In genomic region chrX:102250150-102250890, GRCm38 (mm10) we compare ENCODE assay signal across 10 mouse cellular contexts. TPM values are rescaled to one million over a fixed set of nuclear protein-coding genes. Genes with fewer than 3 reads are reported as not detected.
DNase-seq lines count a peak whose midpoint lies in the region; ATAC-seq and TF ChIP-seq lines count a peak whose summit lies in the region.
"Had no signal": no experiment of that assay in that cellular context is flagged by ENCODE, and none has a peak within 500 bp of the region (broad histone marks: within the 10 kb centered on the region; RNA-seq: fewer than 3 reads in every experiment).

No protein-coding gene starts in this region.

- no peak overlapping the region for H3K27ac ChIP-seq in forebrain, embryonic 12.5 days
- H3K27ac ChIP-seq in intestine, postnatal 0 days (ENCODE audit: low read depth, low read length): no peak overlapping the region
- H3K27ac ChIP-seq in midbrain, embryonic 14.5 days (replicated peaks; ENCODE audit: low read depth, low read length): no peak overlapping the region

- peak overlapping the region; percentile 12; the same call in 1 of the 2 replicates for H3K9ac ChIP-seq in forebrain, embryonic 12.5 days
- no peak overlapping the region for H3K9ac ChIP-seq in intestine, postnatal 0 days (ENCODE audit: low read depth, low read length)
- no peak overlapping the region for H3K9ac ChIP-seq in midbrain, embryonic 14.5 days (replicated peaks; ENCODE audit: low read length)

- H3K4me1 ChIP-seq in forebrain, embryonic 12.5 days: 0 out of 2 replicates have a peak, but pooled peaks cover 9% of the 10 kb centered on the region
- no peaks in the 10 kb centered on the region for H3K4me1 ChIP-seq in intestine, postnatal 0 days (replicated peaks; ENCODE audit: control insufficient read depth, insufficient read depth, low read length)
- no peaks in the 10 kb centered on the region for H3K4me1 ChIP-seq in midbrain, embryonic 14.5 days (ENCODE audit: control insufficient read depth, insufficient read depth, low read length)

- intact Hi-C loops in gastrocnemius, postnatal 14 days (cut with DNase I; ENCODE audit: low total_unique reads): no loop called here

- H3K4me3 ChIP-seq in forebrain, embryonic 12.5 days (replicated peaks): peak overlapping the region; percentile 51
- H3K4me3 ChIP-seq in intestine, postnatal 0 days (ENCODE audit: low read depth, low read length): peak overlapping the region; percentile 49
- H3K4me3 ChIP-seq in midbrain, embryonic 14.5 days (replicated peaks; ENCODE audit: low read depth, low read length): peak overlapping the region; percentile 52

- ATAC-seq in forebrain, embryonic 12.5 days (ENCODE audit: low FRiP score): 0 out of 2 replicates have a peak, but pooled peaks have one; percentile 4
- ATAC-seq in intestine, postnatal 0 days: peak; percentile 13; the same call in 1 of the 2 replicates
- no peak for ATAC-seq in midbrain, embryonic 14.5 days (ENCODE audit: low FRiP score, low TSS enrichment)

- no peaks in the 10 kb centered on the region for H3K9me3 ChIP-seq in forebrain, embryonic 12.5 days
- H3K9me3 ChIP-seq in intestine, postnatal 0 days (ENCODE audit: control insufficient read depth): no peaks in the 10 kb centered on the region
- no peaks in the 10 kb centered on the region for H3K9me3 ChIP-seq in midbrain, embryonic 14.5 days (ENCODE audit: control insufficient read depth, low read length)
- H3K9me3 ChIP-seq: G1E had no signal

- 11% methylated on average over 47 of the region's 68 CpGs for whole genome bisulfite sequencing in forebrain, embryonic 12.5 days
- 14% methylated on average over 53 of the region's 68 CpGs for WGBS in intestine, postnatal 0 days
- WGBS in midbrain, embryonic 14.5 days: 18% methylated on average over 61 of the region's 68 CpGs

- no peak for TF ChIP-seq CTCF in intestine, postnatal 0 days (IDR thresholded peaks at IDR 0.05; ENCODE audit: low read depth)

- peaks cover 76% of the 10 kb centered on the region for H3K27me3 ChIP-seq in forebrain, embryonic 12.5 days
- H3K27me3 ChIP-seq in intestine, postnatal 0 days (replicated peaks; ENCODE audit: control insufficient read depth, insufficient read depth, low read length): peaks cover 30% of the 10 kb centered on the region
- peaks cover 14% of the 10 kb centered on the region for H3K27me3 ChIP-seq in midbrain, embryonic 14.5 days (ENCODE audit: control insufficient read depth, insufficient read depth, low read length)

- H3K4me2 ChIP-seq in forebrain, embryonic 12.5 days: peak overlapping the region; percentile 84
- H3K4me2 ChIP-seq in intestine, postnatal 0 days (replicated peaks; ENCODE audit: low read depth): peak overlapping the region; percentile 91
- H3K4me2 ChIP-seq in midbrain, embryonic 14.5 days (ENCODE audit: low read length): peak overlapping the region; percentile 81

- H3K36me3 ChIP-seq in forebrain, embryonic 12.5 days (replicated peaks): no peaks in the 10 kb centered on the region
- H3K36me3 ChIP-seq in intestine, postnatal 0 days (ENCODE audit: control insufficient read depth, insufficient read depth): no peaks in the 10 kb centered on the region
- H3K36me3 ChIP-seq in midbrain, embryonic 14.5 days (ENCODE audit: control insufficient read depth, insufficient read depth, low read length): no peaks in the 10 kb centered on the region

- DNase-seq in gastrocnemius, postnatal 10 days: peak; percentile 9
- no peak for DNase-seq in gastrocnemius, postnatal 14 days
- DNase-seq in Muller cell, postnatal 12 days (ENCODE audit: inconsistent ontology term): peak; percentile 16
- peak; percentile 63 for DNase-seq in midbrain, embryonic 14.5 days
- DNase-seq in thymus, postnatal 25 days: peak; percentile 14
- DNase-seq in cerebellum, postnatal 36 days: no peak

RNA-seq across cellular contexts. Expression of gene Cited1, which starts 1.7 kb away (rescaled TPM):
- total RNA-seq in gastrocnemius, postnatal 10 days (2021): 10 to 100 TPM in 1 of 2 experiments, 1 to 10 TPM in 1; 7.2 to 10.3 TPM
- 1 to 10 TPM; 2.1 to 2.5 TPM for total RNA-seq in gastrocnemius, postnatal 14 days (2021)
- polyA plus RNA-seq in forebrain, embryonic 12.5 days (2016; fragmentation: Nextera tagmentation; extraction: Ambion mirVana): 9.8 and 10.4 TPM in 2 replicates
- 0.67 and 0.68 TPM in 2 replicates for polyA plus RNA-seq in intestine, postnatal 0 days (2015; fragmentation: Nextera tagmentation; extraction: Ambion mirVana)
- polyA plus RNA-seq in midbrain, embryonic 14.5 days (2014; fragmentation: Nextera tagmentation; extraction: Ambion mirVana): 9.9 and 14.2 TPM in 2 replicates
- total RNA-seq: hematopoietic stem cell, adult 5-6 weeks had no signal

Comparison
In these comparisons a context has a peak if more than half of its experiments do, and no peak if none do; other contexts are left out.
1. DNase-seq: peak in gastrocnemius, postnatal 10 days (single experiment), Muller cell, postnatal 12 days (single experiment), midbrain, embryonic 14.5 days (single experiment) and thymus, postnatal 25 days (single experiment); none in gastrocnemius, postnatal 14 days (single experiment) and cerebellum, postnatal 36 days (0 of 2).
2. Peak in every context shown above with its lines, with median percentiles within 50 percentile points of each other: H3K4me2 ChIP-seq and H3K4me3 ChIP-seq.